Mouse (Mus musculus) embryonic facial prominence, embryonic 14.5 days (tissue): ENCODE data around the gene Cep128. TPM values are rescaled to one million over a fixed set of nuclear protein-coding genes. Genes with fewer than 3 reads are reported as not detected.

ENCODE experiments used
- ATAC-seq: fragments of 200-750 bp; cut with Nextera tagmentation; 2 replicates; pipeline ENCODE4 v1.8.0; 2017; ENCODE audit warnings: low read depth, moderate number of reproducible peaks, moderate TSS enrichment
- DNase-seq: peaks from one replicate; pipeline ENCODE4 v3.0.0-alpha.2; 2015; ENCODE audit warnings: low spot score
- H3K27ac ChIP-seq: fragments of 300-500 bp; sonication (generic); replicated peaks from 2 replicates; pipeline ENCODE4 v1.5.1; 2014; ENCODE audit warnings: low read depth, mild to moderate bottlenecking, low read length, moderate library complexity
- H3K27me3 ChIP-seq: fragments of 300-500 bp; sonication (generic); replicated peaks from 2 replicates; pipeline ENCODE4 v1.6.1; 2014; ENCODE audit warnings: low read length; ENCODE audit not compliant: control insufficient read depth, insufficient read depth
- H3K36me3 ChIP-seq: fragments of 300-500 bp; sonication (generic); 2 replicates; pipeline ENCODE4 v1.6.1; 2014; ENCODE audit warnings: low read length, mixed read lengths; ENCODE audit not compliant: control insufficient read depth, insufficient read depth
- H3K4me1 ChIP-seq: fragments of 300-500 bp; sonication (generic); 2 replicates; pipeline ENCODE4 v1.6.1; 2014; ENCODE audit warnings: antibody characterized with exemption, low read length; ENCODE audit not compliant: control insufficient read depth, insufficient read depth
- H3K4me2 ChIP-seq: fragments of 300-500 bp; sonication (generic); 2 replicates; pipeline ENCODE4 v1.6.1; 2014; ENCODE audit warnings: low read depth, mild to moderate bottlenecking, low read length, moderate library complexity, mixed read lengths
- H3K4me3 ChIP-seq: fragments of 300-500 bp; sonication (generic); 2 replicates; pipeline ENCODE4 v1.5.1; 2014; ENCODE audit warnings: low read depth, mild to moderate bottlenecking, low read length
- H3K9ac ChIP-seq: fragments of 300-500 bp; sonication (generic); 2 replicates; pipeline ENCODE4 v1.6.1; 2014; ENCODE audit warnings: low read depth, mild to moderate bottlenecking, low read length, moderate library complexity, mixed read lengths
- H3K9me3 ChIP-seq: fragments of 300-500 bp; sonication (generic); 2 replicates; pipeline ENCODE4 v1.6.1; 2016; ENCODE audit warnings: low read length; ENCODE audit not compliant: control insufficient read depth
- WGBS: fragments of 180-500 bp; shearing (Covaris S2); extraction: QIAGEN DNeasy Blood & Tissue Kit; methylation state at CpG from one replicate; pipeline ENCODE4 v1.1.7; 2014; 5-methylcytosine and 5-hydroxymethylcytosine counted together
- polyA plus RNA-seq: library from polyadenylated mRNA; unstranded; fragments of >200 nt; fragmentation: Nextera tagmentation; extraction: Ambion mirVana; gene quantifications from 2 replicates; pipeline ENCODE4 v1.2.1, GENCODE M21; 2014

Gene Cep128
- polyA plus RNA-seq, 1 experiment from 2014 or later = 8.2 TPM

GRCm38 (mm10) chr12:91015075-91015474, 369.1 kb downstream of the Cep128 start:
- Histone ChIP-seq H3K4me2 (no peak overlapping the region), H3K9me3 (no peaks in the 10 kb centered on the region), H3K36me3 (no peaks in the 10 kb centered on the region), H3K27me3 (no peaks in the 10 kb centered on the region), H3K4me1 (0 out of 2 replicates have a peak, but pooled peaks cover 6% of the 10 kb centered on the region), H3K9ac (no peak overlapping the region), H3K4me3 (no peak overlapping the region), H3K27ac (peak overlapping the region; percentile 48; the same call in 1 of the 2 replicates)
- no peak for ATAC-seq
- DNase-seq = peak; percentile 65
- WGBS = 47% methylated on average over 6 of the region's 6 CpGs

GRCm38 (mm10) chr12:91013043-91013442, 371.2 kb downstream of the Cep128 start:
- no peak for ATAC-seq
- DNase-seq = no peak
- Histone ChIP-seq H3K9ac (no peak overlapping the region), H3K36me3 (no peaks in the 10 kb centered on the region), H3K9me3 (no peaks in the 10 kb centered on the region), H3K4me1 (0 out of 2 replicates have a peak, but pooled peaks cover 6% of the 10 kb centered on the region), H3K4me2 (no peak overlapping the region), H3K27me3 (no peaks in the 10 kb centered on the region), H3K27ac (no peak overlapping the region), H3K4me3 (no peak overlapping the region)
- 73% methylated on average over 6 of the region's 6 CpGs for WGBS

- Histone ChIP-seq H3K9me3 (no peaks in the 10 kb centered on the region), H3K27me3 (no peaks in the 10 kb centered on the region), H3K9ac (no peak overlapping the region), H3K36me3 (no peaks in the 10 kb centered on the region), H3K4me3 (no peak overlapping the region), H3K27ac (no peak overlapping the region), H3K4me1 (0 out of 2 replicates have a peak, but pooled peaks cover 6% of the 10 kb centered on the region), H3K4me2 (no peak overlapping the region)
- no peak for ATAC-seq
- no peak for DNase-seq
- 65% methylated on average over 4 of the region's 4 CpGs for WGBS
Measured at GRCm38 (mm10) chr12:91012184-91012583, 372.0 kb downstream of the Cep128 start.

- DNase-seq = no peak
- H3K27ac ChIP-seq = no peak overlapping the region
- H3K9ac ChIP-seq = no peak overlapping the region
- no peak overlapping the region for H3K4me3 ChIP-seq
- H3K4me1 ChIP-seq = no peaks in the 10 kb centered on the region
- no peak for ATAC-seq
- H3K27me3 ChIP-seq = no peaks in the 10 kb centered on the region
- H3K36me3 ChIP-seq = no peaks in the 10 kb centered on the region
- H3K9me3 ChIP-seq = no peaks in the 10 kb centered on the region
- H3K4me2 ChIP-seq = no peak overlapping the region
- 80% methylated on average over 5 of the region's 5 CpGs for WGBS
Measured at GRCm38 (mm10) chr12:91008736-91009135, 375.5 kb downstream of the Cep128 start.

GRCm38 (mm10) chr12:91008170-91008569, 376.0 kb downstream of the Cep128 start:
- no peaks in the 10 kb centered on the region for H3K9me3 ChIP-seq
- no peak overlapping the region for H3K4me2 ChIP-seq
- no peaks in the 10 kb centered on the region for H3K4me1 ChIP-seq
- no peaks in the 10 kb centered on the region for H3K36me3 ChIP-seq
- no peak overlapping the region for H3K27ac ChIP-seq
- ATAC-seq (no peak), DNase-seq (no peak)
- no peaks in the 10 kb centered on the region for H3K27me3 ChIP-seq
- H3K9ac ChIP-seq = no peak overlapping the region
- WGBS = 65% methylated on average over 3 of the region's 3 CpGs
- H3K4me3 ChIP-seq = no peak overlapping the region

GRCm38 (mm10) chr12:90997539-90997938, 386.7 kb downstream of the Cep128 start:
- DNase-seq (no peak), ATAC-seq (no peak)
- H3K4me3 ChIP-seq = no peak overlapping the region
- H3K4me1 ChIP-seq = no peaks in the 10 kb centered on the region
- WGBS = 88% methylated on average over 4 of the region's 4 CpGs
- no peaks in the 10 kb centered on the region for H3K9me3 ChIP-seq
- no peak overlapping the region for H3K27ac ChIP-seq
- no peaks in the 10 kb centered on the region for H3K27me3 ChIP-seq
- H3K4me2 ChIP-seq = no peak overlapping the region
- H3K9ac ChIP-seq = no peak overlapping the region
- no peaks in the 10 kb centered on the region for H3K36me3 ChIP-seq

GRCm38 (mm10) chr12:90993331-90993730, 390.9 kb downstream of the Cep128 start:
- Histone ChIP-seq H3K9ac (no peak overlapping the region), H3K27me3 (no peaks in the 10 kb centered on the region), H3K4me3 (no peak overlapping the region), H3K4me2 (no peak overlapping the region), H3K4me1 (no peaks in the 10 kb centered on the region), H3K9me3 (no peaks in the 10 kb centered on the region), H3K27ac (no peak overlapping the region), H3K36me3 (no peaks in the 10 kb centered on the region)
- ATAC-seq (no peak; the same call in 1 of the 2 replicates), DNase-seq (no peak)
- 74% methylated on average over 2 of the region's 2 CpGs for WGBS

- Histone ChIP-seq H3K9ac (no peak overlapping the region), H3K4me3 (no peak overlapping the region), H3K36me3 (no peaks in the 10 kb centered on the region), H3K27ac (no peak overlapping the region), H3K9me3 (no peaks in the 10 kb centered on the region), H3K4me2 (no peak overlapping the region), H3K4me1 (no peaks in the 10 kb centered on the region), H3K27me3 (no peaks in the 10 kb centered on the region)
- no peak for DNase-seq
- 74% methylated on average over 2 of the region's 2 CpGs for WGBS
- no peak for ATAC-seq
Measured at GRCm38 (mm10) chr12:90987782-90988181, 396.4 kb downstream of the Cep128 start.

GRCm38 (mm10) chr12:90987259-90987658, 396.9 kb downstream of the Cep128 start:
- H3K27me3 ChIP-seq = no peaks in the 10 kb centered on the region
- H3K4me3 ChIP-seq = no peak overlapping the region
- no peaks in the 10 kb centered on the region for H3K4me1 ChIP-seq
- H3K9ac ChIP-seq = no peak overlapping the region
- H3K27ac ChIP-seq = no peak overlapping the region
- ATAC-seq = no peak
- H3K9me3 ChIP-seq = no peaks in the 10 kb centered on the region
- WGBS = 83% methylated on average over 6 of the region's 6 CpGs
- no peak overlapping the region for H3K4me2 ChIP-seq
- H3K36me3 ChIP-seq = no peaks in the 10 kb centered on the region
- no peak for DNase-seq
